Mouse (Mus musculus): ENCODE measurements around the gene Zfp53.

DNA sequence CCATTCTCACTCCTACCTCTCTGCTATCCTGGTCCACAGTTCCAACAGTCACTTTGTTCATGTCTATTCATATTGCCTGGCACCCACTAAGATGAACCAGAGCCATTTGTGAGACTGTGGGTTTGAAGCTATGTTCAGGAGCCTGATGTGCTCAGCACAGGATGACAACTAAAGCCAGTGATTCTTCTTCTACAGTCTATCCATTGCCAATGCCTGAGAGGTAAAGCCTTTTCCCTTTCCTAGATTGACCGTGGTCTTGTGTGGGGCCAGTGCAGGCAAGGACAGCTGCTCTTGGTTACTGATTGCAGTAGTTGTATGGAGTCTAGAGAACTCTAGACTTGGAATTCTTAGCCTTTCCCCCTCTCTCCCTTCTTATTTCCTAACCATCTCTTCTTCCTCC lies 45.2 kb downstream of the Zfp53 start:
- TF ChIP-seq POLR2A (IDR thresholded peaks at IDR 0.05; ENCODE audit: borderline replicate concordance, extremely low read depth, low read depth, low read length) (no peak), CTCF (IDR thresholded peaks at IDR 0.05; ENCODE audit: insufficient read depth, low read length) (no peak)
